Mouse (Mus musculus): ENCODE data around the gene Apip. TPM values are rescaled to one million over a fixed set of nuclear protein-coding genes. Genes with fewer than 3 reads are reported as not detected.

Gene Apip
- polyA plus RNA-seq (2014; fragmentation: Nextera tagmentation; extraction: Ambion mirVana) = 65.9 and 74.4 TPM in 2 replicates

- H3K4me2 ChIP-seq (ENCODE audit: low read length) = peak within 1 kb of the TSS; percentile 84
- peak; percentile 100 for ATAC-seq (ENCODE audit: insufficient number of reproducible peaks, insufficient read depth, low FRiP score, low read depth)
- under 1% methylated on average over 54 of the region's 55 CpGs for WGBS
- peaks cover 0 to 30% of the 10 kb centered on the region in 2 experiments; a peak in 2 of 4 replicates for H3K4me1 ChIP-seq (ENCODE audit: control insufficient read depth in 2 of 2, insufficient read depth in 2 of 2, low read length in 2 of 2)
- H3K36me3 ChIP-seq (ENCODE audit: control insufficient read depth, insufficient read depth, low read length) = 0 out of 2 replicates have a peak, but pooled peaks cover 7% of the 10 kb centered on the region
- no peaks in the 10 kb centered on the region for H3K9me3 ChIP-seq (ENCODE audit: control insufficient read depth, low read length)
- peak within 1 kb of the TSS; percentile 89 to 92 for H3K27ac ChIP-seq (replicated peaks in 1 of 2; ENCODE audit: control insufficient read depth in 1 of 2, insufficient read depth in 1 of 2, low read depth in 2 of 2, low read length in 2 of 2)
- H3K9ac ChIP-seq (ENCODE audit: low read length) = peak within 1 kb of the TSS; percentile 96
- H3K27me3 ChIP-seq (ENCODE audit: control insufficient read depth, insufficient read depth, low read length) = no peaks in the 10 kb centered on the region
- H3K4me3 ChIP-seq (ENCODE audit: control insufficient read depth in 1 of 2, insufficient read depth in 1 of 2, low read depth in 1 of 2, low read length in 2 of 2) = peak within 1 kb of the TSS; percentile 85 to 93
These were observed at the start of gene Apip, which contains the start of gene Pdhx for GRCm38 (mm10) chr2:103073219-103073982. Apip (plus strand) TSS chr2:103073675. Pdhx (minus strand) TSS chr2:103073513.

GRCm38 (mm10) chr2:103037831-103038230 lies 35.6 kb upstream of the Apip start:
- Histone ChIP-seq H3K9me3 (ENCODE audit: control insufficient read depth, low read length) (no peaks in the 10 kb centered on the region), H3K27me3 (ENCODE audit: control insufficient read depth, insufficient read depth, low read length) (no peaks in the 10 kb centered on the region), H3K4me1 (ENCODE audit: control insufficient read depth in 2 of 2, insufficient read depth in 2 of 2, low read length in 2 of 2) (no peaks in the 10 kb centered on the region), H3K36me3 (ENCODE audit: control insufficient read depth, insufficient read depth, low read length) (peaks cover 40% of the 10 kb centered on the region), H3K27ac (replicated peaks in 1 of 2; ENCODE audit: control insufficient read depth in 1 of 2, insufficient read depth in 1 of 2, low read depth in 2 of 2, low read length in 2 of 2) (no peak overlapping the region), H3K4me2 (ENCODE audit: low read length) (no peak overlapping the region), H3K9ac (ENCODE audit: low read length) (no peak overlapping the region), H3K4me3 (ENCODE audit: control insufficient read depth in 1 of 2, insufficient read depth in 1 of 2, low read depth in 1 of 2, low read length in 2 of 2) (no peak overlapping the region)
- no peak for ATAC-seq (ENCODE audit: insufficient number of reproducible peaks, insufficient read depth, low FRiP score, low read depth)
- 96% methylated on average over 4 of the region's 4 CpGs for WGBS

GRCm38 (mm10) chr2:103040896-103041295 lies 32.6 kb upstream of the Apip start:
- WGBS = 63% methylated on average over 8 of the region's 8 CpGs
- ATAC-seq (ENCODE audit: insufficient number of reproducible peaks, insufficient read depth, low FRiP score, low read depth) = no peak
- Histone ChIP-seq H3K9me3 (ENCODE audit: control insufficient read depth, low read length) (no peaks in the 10 kb centered on the region), H3K9ac (ENCODE audit: low read length) (no peak overlapping the region), H3K27me3 (ENCODE audit: control insufficient read depth, insufficient read depth, low read length) (no peaks in the 10 kb centered on the region), H3K4me3 (ENCODE audit: control insufficient read depth in 1 of 2, insufficient read depth in 1 of 2, low read depth in 1 of 2, low read length in 2 of 2) (no peak overlapping the region), H3K4me1 (ENCODE audit: control insufficient read depth in 2 of 2, insufficient read depth in 2 of 2, low read length in 2 of 2) (no peaks in the 10 kb centered on the region), H3K36me3 (ENCODE audit: control insufficient read depth, insufficient read depth, low read length) (peaks cover 29% of the 10 kb centered on the region), H3K27ac (replicated peaks in 1 of 2; ENCODE audit: control insufficient read depth in 1 of 2, insufficient read depth in 1 of 2, low read depth in 2 of 2, low read length in 2 of 2) (no peak overlapping the region), H3K4me2 (ENCODE audit: low read length) (no peak overlapping the region)

GRCm38 (mm10) chr2:103045286-103045685 lies 28.2 kb upstream of the Apip start:
- Histone ChIP-seq H3K4me3 (ENCODE audit: control insufficient read depth in 1 of 2, insufficient read depth in 1 of 2, low read depth in 1 of 2, low read length in 2 of 2) (no peak overlapping the region), H3K36me3 (ENCODE audit: control insufficient read depth, insufficient read depth, low read length) (peaks cover 14% of the 10 kb centered on the region), H3K4me2 (ENCODE audit: low read length) (no peak overlapping the region), H3K27me3 (ENCODE audit: control insufficient read depth, insufficient read depth, low read length) (no peaks in the 10 kb centered on the region), H3K9me3 (ENCODE audit: control insufficient read depth, low read length) (no peaks in the 10 kb centered on the region), H3K27ac (replicated peaks in 1 of 2; ENCODE audit: control insufficient read depth in 1 of 2, insufficient read depth in 1 of 2, low read depth in 2 of 2, low read length in 2 of 2) (no peak overlapping the region), H3K9ac (ENCODE audit: low read length) (no peak overlapping the region), H3K4me1 (ENCODE audit: control insufficient read depth in 2 of 2, insufficient read depth in 2 of 2, low read length in 2 of 2) (no peaks in the 10 kb centered on the region)
- no peak for ATAC-seq (ENCODE audit: insufficient number of reproducible peaks, insufficient read depth, low FRiP score, low read depth)
- 87% methylated on average over 2 of the region's 2 CpGs for WGBS

- no peak overlapping the region for H3K4me3 ChIP-seq (ENCODE audit: control insufficient read depth in 1 of 2, insufficient read depth in 1 of 2, low read depth in 1 of 2, low read length in 2 of 2)
- no peak overlapping the region for H3K27ac ChIP-seq (replicated peaks in 1 of 2; ENCODE audit: control insufficient read depth in 1 of 2, insufficient read depth in 1 of 2, low read depth in 2 of 2, low read length in 2 of 2)
- no peak overlapping the region for H3K9ac ChIP-seq (ENCODE audit: low read length)
- no peaks in the 10 kb centered on the region for H3K9me3 ChIP-seq (ENCODE audit: control insufficient read depth, low read length)
- ATAC-seq (ENCODE audit: insufficient number of reproducible peaks, insufficient read depth, low FRiP score, low read depth) = no peak
- peaks cover 10% of the 10 kb centered on the region; the same call in 1 of the 2 replicates for H3K36me3 ChIP-seq (ENCODE audit: control insufficient read depth, insufficient read depth, low read length)
- H3K27me3 ChIP-seq (ENCODE audit: control insufficient read depth, insufficient read depth, low read length) = no peaks in the 10 kb centered on the region
- no peak overlapping the region for H3K4me2 ChIP-seq (ENCODE audit: low read length)
- peaks cover 3 to 4% of the 10 kb centered on the region in 2 experiments; a peak in 3 of 4 replicates for H3K4me1 ChIP-seq (ENCODE audit: control insufficient read depth in 2 of 2, insufficient read depth in 2 of 2, low read length in 2 of 2)
- 73% methylated on average over 19 of the region's 19 CpGs for WGBS
These were observed 21.3 kb upstream of the Apip start for GRCm38 (mm10) chr2:103051937-103052893.

GRCm38 (mm10) chr2:103055820-103056219 lies 17.7 kb upstream of the Apip start:
- H3K9ac ChIP-seq (ENCODE audit: low read length) = no peak overlapping the region
- 80% methylated on average over 6 of the region's 6 CpGs for WGBS

GRCm38 (mm10) chr2:103058266-103058665 lies 15.2 kb upstream of the Apip start:
- H3K4me1 ChIP-seq (ENCODE audit: control insufficient read depth in 2 of 2, insufficient read depth in 2 of 2, low read length in 2 of 2) = peaks cover 0 to 11% of the 10 kb centered on the region in 2 experiments; a peak in 1 of 4 replicates
- H3K27ac ChIP-seq (replicated peaks in 1 of 2; ENCODE audit: control insufficient read depth in 1 of 2, insufficient read depth in 1 of 2, low read depth in 2 of 2, low read length in 2 of 2) = no peak overlapping the region
- no peak overlapping the region for H3K9ac ChIP-seq (ENCODE audit: low read length)
- peaks cover 21% of the 10 kb centered on the region for H3K36me3 ChIP-seq (ENCODE audit: control insufficient read depth, insufficient read depth, low read length)
- H3K9me3 ChIP-seq (ENCODE audit: control insufficient read depth, low read length) = no peaks in the 10 kb centered on the region
- no peak for ATAC-seq (ENCODE audit: insufficient number of reproducible peaks, insufficient read depth, low FRiP score, low read depth)
- no peaks in the 10 kb centered on the region for H3K27me3 ChIP-seq (ENCODE audit: control insufficient read depth, insufficient read depth, low read length)
- no peak overlapping the region for H3K4me2 ChIP-seq (ENCODE audit: low read length)
- 96% methylated on average over 3 of the region's 3 CpGs for WGBS
- no peak overlapping the region for H3K4me3 ChIP-seq (ENCODE audit: control insufficient read depth in 1 of 2, insufficient read depth in 1 of 2, low read depth in 1 of 2, low read length in 2 of 2)

More at GRCm38 (mm10) chr2:103055820-103056219, 17.7 kb upstream of the Apip start:
- Histone ChIP-seq H3K4me2 (ENCODE audit: low read length) (no peak overlapping the region), H3K36me3 (ENCODE audit: control insufficient read depth, insufficient read depth, low read length) (peaks cover 21% of the 10 kb centered on the region), H3K4me3 (ENCODE audit: control insufficient read depth in 1 of 2, insufficient read depth in 1 of 2, low read depth in 1 of 2, low read length in 2 of 2) (no peak overlapping the region), H3K4me1 (ENCODE audit: control insufficient read depth in 2 of 2, insufficient read depth in 2 of 2, low read length in 2 of 2) (peaks cover 3 to 9% of the 10 kb centered on the region in 2 experiments; a peak in 3 of 4 replicates), H3K9me3 (ENCODE audit: control insufficient read depth, low read length) (no peaks in the 10 kb centered on the region), H3K27me3 (ENCODE audit: control insufficient read depth, insufficient read depth, low read length) (no peaks in the 10 kb centered on the region), H3K27ac (replicated peaks in 1 of 2; ENCODE audit: control insufficient read depth in 1 of 2, insufficient read depth in 1 of 2, low read depth in 2 of 2, low read length in 2 of 2) (no peak overlapping the region)
- no peak for ATAC-seq (ENCODE audit: insufficient number of reproducible peaks, insufficient read depth, low FRiP score, low read depth)
